Mouse (Mus musculus) hindbrain, postnatal 0 days (tissue): ENCODE measurements at regions not wholly inside any gene's neighbourhood (a gene's known extent, or its start where the extent isn't known, plus 50 kb on each side); places are given as distances from the start of the nearest gene placed in this dataset.

Source experiments
- ATAC-seq: fragments of 200-750 bp; cut with Nextera tagmentation; 2 replicates; pipeline ENCODE4 v1.8.0; 2017; ENCODE audit warnings: mild to moderate bottlenecking, moderate TSS enrichment, moderate library complexity
- DNase-seq: peaks from one replicate; pipeline ENCODE4 v3.0.0-alpha.2; 2015; ENCODE audit warnings: low spot score
- H3K27ac ChIP-seq: fragments of 300-500 bp; sonication (generic); 2 replicates; pipeline ENCODE4 v1.5.1; 2014; ENCODE audit warnings: mild to moderate bottlenecking
- H3K27me3 ChIP-seq: fragments of 300-500 bp; sonication (generic); 2 replicates; pipeline ENCODE4 v1.6.1; 2014; ENCODE audit warnings: low read length, mixed read lengths; ENCODE audit not compliant: insufficient read depth
- H3K36me3 ChIP-seq: fragments of 300-500 bp; sonication (generic); 2 replicates; pipeline ENCODE4 v1.6.1; 2014; ENCODE audit warnings: low read length, mixed read lengths; ENCODE audit not compliant: insufficient read depth
- H3K4me1 ChIP-seq: fragments of 300-500 bp; sonication (generic); 2 replicates; pipeline ENCODE4 v1.6.1; 2014; ENCODE audit warnings: antibody characterized with exemption, low read length, mixed read lengths; ENCODE audit not compliant: insufficient read depth
- H3K4me2 ChIP-seq: fragments of 300-500 bp; sonication (generic); 2 replicates; pipeline ENCODE4 v1.6.1; 2014; ENCODE audit warnings: low read depth, mild to moderate bottlenecking, low read length, moderate library complexity, mixed read lengths
- H3K4me3 ChIP-seq: fragments of 300-500 bp; sonication (generic); 2 replicates; pipeline ENCODE4 v1.5.1; 2014; ENCODE audit warnings: low read length
- H3K9ac ChIP-seq: fragments of 300-500 bp; sonication (generic); replicated peaks from 2 replicates; pipeline ENCODE4 v1.6.1; 2014; ENCODE audit warnings: mild to moderate bottlenecking, low read length, moderate library complexity, mixed read lengths
- H3K9me3 ChIP-seq: fragments of 300-500 bp; sonication (generic); 2 replicates; pipeline ENCODE4 v1.6.1; 2016; ENCODE audit warnings: low read length, mixed read lengths
- CTCF ChIP-seq: IDR thresholded peaks from 2 replicates; pipeline ENCODE4 v1.5.1; 2016; ENCODE audit warnings: antibody characterized with exemption, control low read depth, low read depth
- WGBS: fragments of 180-500 bp; shearing (Covaris S2); extraction: QIAGEN DNeasy Blood & Tissue Kit; methylation state at CpG from one replicate; pipeline ENCODE4 v1.1.7; 2014; 5-methylcytosine and 5-hydroxymethylcytosine counted together

GRCm38 (mm10) chr6:111781710-111782481 is 491.7 kb upstream of the Lmcd1 start:
- 35% methylated on average over 5 of the region's 5 CpGs for WGBS
- no peaks in the 10 kb centered on the region for H3K27me3 ChIP-seq
- DNase-seq (peak; percentile 69), ATAC-seq (peak; percentile 95)
- H3K4me1 ChIP-seq, result no peaks in the 10 kb centered on the region
- no peak overlapping the region for H3K4me3 ChIP-seq
- no peak for TF ChIP-seq CTCF
- peak overlapping the region; percentile 36; the same call in 1 of the 2 replicates for H3K27ac ChIP-seq
- no peaks in the 10 kb centered on the region for H3K36me3 ChIP-seq
- no peak overlapping the region for H3K4me2 ChIP-seq
- no peaks in the 10 kb centered on the region for H3K9me3 ChIP-seq
- no peak overlapping the region for H3K9ac ChIP-seq

DNA sequence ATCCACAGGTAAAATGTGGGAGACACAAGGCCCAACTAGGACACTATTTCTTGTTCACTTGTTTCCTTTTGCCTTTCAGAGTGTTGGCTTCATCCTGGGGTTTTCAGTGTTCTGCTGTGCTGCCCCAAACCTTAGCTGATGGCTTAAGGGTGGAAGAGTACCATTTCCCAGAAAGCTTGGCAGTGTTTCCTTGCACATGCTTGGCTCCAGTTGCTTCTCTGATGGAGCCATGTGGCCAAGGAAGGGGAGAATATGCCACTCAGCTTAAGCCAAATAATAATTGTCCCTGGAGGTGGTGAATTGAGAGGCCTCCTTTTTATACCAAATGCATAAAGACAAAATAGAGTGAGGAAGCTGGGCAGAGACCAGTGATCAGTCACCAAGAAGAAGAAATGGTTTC is 464.9 kb upstream of the Lmcd1 start:
- Histone ChIP-seq H3K27me3 (no peaks in the 10 kb centered on the region), H3K9me3 (no peaks in the 10 kb centered on the region), H3K4me3 (no peak overlapping the region), H3K36me3 (no peaks in the 10 kb centered on the region), H3K4me2 (no peak overlapping the region), H3K9ac (no peak overlapping the region), H3K27ac (no peak overlapping the region), H3K4me1 (no peaks in the 10 kb centered on the region)
- ATAC-seq (no peak), DNase-seq (no peak)
- no peak for TF ChIP-seq CTCF

- Histone ChIP-seq H3K36me3 (no peaks in the 10 kb centered on the region), H3K4me1 (no peaks in the 10 kb centered on the region), H3K27me3 (no peaks in the 10 kb centered on the region), H3K27ac (no peak overlapping the region), H3K9me3 (no peaks in the 10 kb centered on the region), H3K9ac (no peak overlapping the region), H3K4me3 (no peak overlapping the region), H3K4me2 (no peak overlapping the region)
- ATAC-seq (no peak), DNase-seq (no peak)
- TF ChIP-seq CTCF, result no peak
- WGBS, result 78% methylated on average over 7 of the region's 7 CpGs
Measured at GRCm38 (mm10) chr6:111813982-111814603, 459.5 kb upstream of the Lmcd1 start.

GRCm38 (mm10) chr6:111815150-111815549 is 458.4 kb upstream of the Lmcd1 start:
- Histone ChIP-seq H3K27me3 (no peaks in the 10 kb centered on the region), H3K9me3 (no peaks in the 10 kb centered on the region), H3K4me2 (no peak overlapping the region), H3K4me1 (no peaks in the 10 kb centered on the region), H3K4me3 (no peak overlapping the region), H3K9ac (no peak overlapping the region), H3K36me3 (no peaks in the 10 kb centered on the region), H3K27ac (no peak overlapping the region)
- ATAC-seq (no peak), DNase-seq (no peak)
- TF ChIP-seq CTCF, result no peak

- Histone ChIP-seq H3K27ac (no peak overlapping the region), H3K27me3 (no peaks in the 10 kb centered on the region), H3K9ac (no peak overlapping the region), H3K4me2 (no peak overlapping the region), H3K4me1 (no peaks in the 10 kb centered on the region), H3K36me3 (no peaks in the 10 kb centered on the region), H3K4me3 (no peak overlapping the region), H3K9me3 (no peaks in the 10 kb centered on the region)
- 64% methylated on average over 3 of the region's 3 CpGs for WGBS
- no peak for TF ChIP-seq CTCF
- no peak for ATAC-seq
- no peak for DNase-seq
Measured at GRCm38 (mm10) chr6:111820265-111820664, 453.3 kb upstream of the Lmcd1 start.

DNA sequence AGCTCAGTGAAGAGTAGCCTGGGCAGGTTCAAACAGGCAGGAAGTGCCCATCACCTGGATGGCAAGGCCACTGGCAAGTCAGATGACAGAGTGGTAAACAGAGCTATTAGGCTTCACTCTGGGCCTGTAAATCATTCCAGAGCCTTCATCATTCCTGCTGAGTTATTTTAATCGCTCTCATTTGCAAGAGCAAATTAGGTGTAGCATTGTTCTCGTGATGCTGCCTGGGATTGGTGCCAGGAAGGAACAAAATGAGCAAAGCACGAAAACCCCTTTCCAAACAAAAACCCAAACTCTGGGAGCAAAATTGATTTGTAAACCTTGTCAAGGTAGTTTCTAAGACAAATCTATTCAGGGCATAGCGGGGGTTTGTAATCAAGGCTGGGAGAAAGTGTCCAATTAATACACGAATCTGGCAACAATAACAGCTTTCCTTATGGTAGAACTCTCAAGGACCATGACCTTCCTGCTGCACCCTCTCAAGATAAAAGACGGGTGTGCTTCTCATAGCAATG is 429.2 kb upstream of the Lmcd1 start:
- no peak overlapping the region for H3K9ac ChIP-seq
- no peaks in the 10 kb centered on the region for H3K4me1 ChIP-seq
- no peak for TF ChIP-seq CTCF
- 21% methylated on average over 6 of the region's 6 CpGs for WGBS
- no peak for ATAC-seq
- H3K36me3 ChIP-seq, result no peaks in the 10 kb centered on the region
- no peaks in the 10 kb centered on the region for H3K27me3 ChIP-seq
- peak; percentile 49 for DNase-seq
- no peaks in the 10 kb centered on the region for H3K9me3 ChIP-seq
- no peak overlapping the region for H3K4me3 ChIP-seq
- no peak overlapping the region for H3K4me2 ChIP-seq
- H3K27ac ChIP-seq, result no peak overlapping the region

DNA sequence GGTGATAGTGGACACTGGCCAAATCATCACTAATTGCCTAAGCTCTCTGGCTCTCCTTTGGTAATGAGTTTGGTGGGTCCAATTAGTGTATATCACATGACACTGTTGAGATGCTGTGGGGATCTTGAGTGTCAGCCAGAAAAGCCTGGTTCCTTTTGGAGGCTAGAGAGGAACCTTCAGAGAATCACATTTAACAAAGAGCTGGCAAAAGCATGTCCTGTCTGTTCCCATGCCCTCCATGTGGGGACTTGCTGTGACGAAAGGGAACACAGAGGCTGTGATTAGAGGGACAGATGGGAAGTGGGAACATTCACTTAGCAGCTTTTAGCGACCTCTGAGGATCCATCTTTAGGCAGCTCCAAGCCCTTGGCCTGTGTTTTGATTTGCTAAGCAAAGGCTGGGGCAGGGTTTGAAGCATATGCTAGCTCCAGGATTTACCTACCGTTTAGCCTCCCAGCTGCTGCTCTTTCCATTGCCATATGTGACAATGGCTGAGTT is 407.4 kb upstream of the Lmcd1 start:
- no peaks in the 10 kb centered on the region for H3K9me3 ChIP-seq
- H3K36me3 ChIP-seq, result no peaks in the 10 kb centered on the region
- no peak overlapping the region for H3K4me2 ChIP-seq
- no peak overlapping the region for H3K9ac ChIP-seq
- DNase-seq (peak; percentile 91), ATAC-seq (peak; percentile 97)
- H3K4me1 ChIP-seq, result no peaks in the 10 kb centered on the region
- H3K27ac ChIP-seq, result no peak overlapping the region
- whole genome bisulfite sequencing, result 54% methylated on average over 3 of the region's 3 CpGs
- H3K27me3 ChIP-seq, result no peaks in the 10 kb centered on the region
- TF ChIP-seq CTCF, result peak; percentile 19; the same call in 1 of the 2 replicates
- no peak overlapping the region for H3K4me3 ChIP-seq
